Mouse (Mus musculus): ENCODE data around the gene Rbfox2. TPM values are rescaled to one million over a fixed set of nuclear protein-coding genes. Genes with fewer than 3 reads are reported as not detected.

Gene Rbfox2
- polyA plus RNA-seq, 1 experiment, result 6.1 TPM

DNA sequence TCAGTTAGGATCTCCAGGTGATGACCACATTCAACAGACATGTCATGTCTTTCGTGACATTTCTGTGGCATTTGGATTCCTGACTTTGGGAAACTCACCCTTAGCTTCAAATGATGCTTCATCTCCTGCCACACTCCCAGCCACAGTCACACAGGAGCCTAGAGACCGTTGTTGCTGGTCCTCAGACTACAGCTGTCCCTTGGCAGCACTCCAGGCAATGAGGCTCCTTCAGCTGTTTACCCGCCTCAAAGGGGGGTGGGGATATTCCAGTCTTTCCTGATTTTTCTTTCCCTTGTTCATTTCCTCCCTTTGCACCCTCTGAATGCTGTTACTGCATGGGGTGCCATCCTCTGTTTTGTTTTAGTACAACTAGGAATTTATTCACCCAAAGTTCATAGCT, 150.3 kb downstream of the Rbfox2 start:
- Histone ChIP-seq H3K4me3 (replicated peaks; ENCODE audit: control insufficient read depth, low read depth, low read length) (no peak overlapping the region), H3K27ac (ENCODE audit: control insufficient read depth, insufficient read depth, low read depth, low read length, poor library complexity) (no peak overlapping the region), H3K4me1 (ENCODE audit: control insufficient read depth, insufficient read depth, low read length) (0 out of 2 replicates have a peak, but pooled peaks cover 1% of the 10 kb centered on the region)
- WGBS, result 55% methylated on average over 3 of the region's 3 CpGs
- TF ChIP-seq POLR2A (IDR thresholded peaks at IDR 0.05; ENCODE audit: borderline replicate concordance, control insufficient read depth, low read depth, low read length) (no peak), CTCF (IDR thresholded peaks at IDR 0.05; ENCODE audit: control insufficient read depth, insufficient read depth, low read length) (no peak)

DNA sequence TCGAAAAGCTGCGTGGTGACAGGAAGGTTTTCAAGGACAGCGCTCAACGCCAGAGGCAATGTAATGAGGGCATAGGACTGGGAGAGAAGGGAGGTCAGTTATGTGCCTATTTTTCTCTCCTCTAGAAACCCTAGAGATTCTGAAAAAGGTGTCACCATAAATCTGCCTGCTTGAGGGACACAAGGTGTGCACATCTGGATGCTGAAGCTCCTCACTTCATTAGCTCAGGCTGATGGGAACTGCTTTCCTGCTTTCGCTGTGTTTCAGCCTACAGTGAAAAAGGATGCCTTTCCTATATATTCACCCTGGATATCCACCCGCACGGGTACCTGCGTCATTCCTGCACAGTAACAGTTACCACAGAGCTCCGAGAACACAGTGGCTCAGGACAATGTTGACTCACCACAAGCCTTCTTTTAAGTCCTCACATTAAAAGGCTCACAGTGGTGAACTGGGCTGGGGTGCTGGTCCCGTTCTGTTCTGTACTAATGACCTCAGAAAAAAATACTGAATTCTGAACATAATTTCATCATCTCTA, 152.5 kb downstream of the Rbfox2 start:
- WGBS, result 86% methylated on average over 10 of the region's 10 CpGs
- Histone ChIP-seq H3K27ac (ENCODE audit: control insufficient read depth, insufficient read depth, low read depth, low read length, poor library complexity) (no peak overlapping the region), H3K4me1 (ENCODE audit: control insufficient read depth, insufficient read depth, low read length) (0 out of 2 replicates have a peak, but pooled peaks cover 1% of the 10 kb centered on the region), H3K4me3 (replicated peaks; ENCODE audit: control insufficient read depth, low read depth, low read length) (no peak overlapping the region)
- TF ChIP-seq CTCF (IDR thresholded peaks at IDR 0.05; ENCODE audit: control insufficient read depth, insufficient read depth, low read length) (no peak), POLR2A (IDR thresholded peaks at IDR 0.05; ENCODE audit: borderline replicate concordance, control insufficient read depth, low read depth, low read length) (no peak)

DNA sequence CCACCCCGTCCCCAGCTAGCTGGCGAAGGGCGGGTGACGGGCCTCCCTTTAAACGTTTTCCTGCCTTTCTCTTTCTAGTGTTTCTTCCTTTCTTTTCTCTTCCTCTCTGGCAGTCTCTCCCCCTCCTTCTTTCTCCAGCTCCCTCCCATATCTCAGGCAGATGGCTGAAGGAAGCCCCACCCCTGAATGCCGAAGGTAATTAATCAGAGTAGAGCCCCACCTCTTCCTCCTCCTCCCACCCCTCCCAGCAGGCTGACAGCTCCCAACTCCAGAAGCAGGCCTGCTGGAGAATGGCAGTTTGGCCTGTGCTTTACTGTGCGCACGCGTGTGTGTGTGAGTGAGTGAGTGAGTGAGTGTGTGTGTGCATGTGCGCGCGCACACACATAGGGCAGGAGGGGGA, 153.2 kb downstream of the Rbfox2 start:
- 30% methylated on average over 12 of the region's 12 CpGs for WGBS
- H3K4me1 ChIP-seq (ENCODE audit: control insufficient read depth, insufficient read depth, low read length), result 0 out of 2 replicates have a peak, but pooled peaks cover 1% of the 10 kb centered on the region
- H3K4me3 ChIP-seq (replicated peaks; ENCODE audit: control insufficient read depth, low read depth, low read length), result no peak overlapping the region
- no peak for TF ChIP-seq CTCF (IDR thresholded peaks at IDR 0.05; ENCODE audit: control insufficient read depth, insufficient read depth, low read length)
- no peak for TF ChIP-seq POLR2A (IDR thresholded peaks at IDR 0.05; ENCODE audit: borderline replicate concordance, control insufficient read depth, low read depth, low read length)
- H3K27ac ChIP-seq (ENCODE audit: control insufficient read depth, insufficient read depth, low read depth, low read length, poor library complexity), result no peak overlapping the region

DNA sequence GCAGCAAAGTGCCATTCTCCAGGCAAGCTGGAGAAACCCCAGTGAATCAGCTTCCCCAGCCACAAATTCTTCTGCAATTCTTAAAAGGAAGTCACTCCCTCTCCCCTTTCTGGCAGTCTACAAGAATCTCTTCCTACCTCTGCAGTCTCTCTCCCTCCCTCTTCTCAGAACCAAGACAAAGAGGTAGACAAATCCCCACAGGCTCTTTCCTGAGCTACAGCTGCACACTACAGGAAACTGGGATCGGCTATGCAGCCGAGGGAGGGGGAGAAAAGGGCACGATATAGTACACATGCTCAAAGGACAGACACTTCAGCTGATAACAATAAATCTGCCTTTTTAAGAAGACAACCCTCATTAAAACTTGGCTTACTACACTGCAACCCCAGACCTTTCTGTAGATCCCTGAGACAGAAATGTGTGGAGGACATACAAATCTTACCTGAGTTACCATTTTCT, 153.7 kb downstream of the Rbfox2 start:
- 2% methylated on average over 3 of the region's 3 CpGs for WGBS
- H3K4me3 ChIP-seq (replicated peaks; ENCODE audit: control insufficient read depth, low read depth, low read length), result no peak overlapping the region
- no peak for TF ChIP-seq CTCF (IDR thresholded peaks at IDR 0.05; ENCODE audit: control insufficient read depth, insufficient read depth, low read length)
- no peak for TF ChIP-seq POLR2A (IDR thresholded peaks at IDR 0.05; ENCODE audit: borderline replicate concordance, control insufficient read depth, low read depth, low read length)
- no peak overlapping the region for H3K27ac ChIP-seq (ENCODE audit: control insufficient read depth, insufficient read depth, low read depth, low read length, poor library complexity)
- H3K4me1 ChIP-seq (ENCODE audit: control insufficient read depth, insufficient read depth, low read length), result 0 out of 2 replicates have a peak, but pooled peaks cover 1% of the 10 kb centered on the region

DNA sequence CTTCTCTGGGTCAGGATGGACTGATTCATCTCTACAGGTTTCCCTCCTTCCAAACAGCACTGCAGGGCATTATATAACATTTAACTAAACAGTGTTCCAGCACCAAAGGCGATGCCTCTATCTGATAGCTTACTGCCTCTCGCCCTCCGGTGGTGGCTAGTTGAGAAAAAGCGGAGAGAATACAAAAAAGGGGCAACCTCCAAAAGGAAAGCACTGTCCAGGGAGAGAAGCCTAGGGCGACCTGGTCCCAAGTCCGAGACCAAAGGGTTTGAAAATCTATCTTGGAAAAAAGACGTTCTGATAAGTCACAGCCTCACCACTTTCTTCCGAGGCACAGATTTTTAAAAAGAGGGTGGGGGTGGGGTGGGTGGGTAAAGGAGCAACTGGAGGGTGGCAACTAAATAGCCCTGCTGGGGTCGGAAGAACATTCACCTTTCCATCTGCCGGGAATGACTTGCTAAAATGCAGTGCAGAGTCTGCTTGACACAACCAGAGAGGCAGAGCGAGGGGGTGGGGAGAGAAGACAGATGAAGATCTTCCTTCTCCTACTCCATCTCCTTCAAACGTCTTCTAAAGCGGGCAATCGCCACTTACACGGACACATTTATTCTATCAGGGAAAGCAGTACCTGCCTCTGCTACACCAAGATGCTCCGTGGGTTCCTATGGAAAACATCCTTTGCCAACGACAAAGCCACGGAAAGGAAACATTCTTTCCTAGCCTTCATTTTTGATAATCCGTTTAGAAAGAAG, 154.3 kb downstream of the Rbfox2 start:
- Histone ChIP-seq H3K27ac (ENCODE audit: control insufficient read depth, insufficient read depth, low read depth, low read length, poor library complexity) (no peak overlapping the region), H3K4me1 (ENCODE audit: control insufficient read depth, insufficient read depth, low read length) (0 out of 2 replicates have a peak, but pooled peaks cover 1% of the 10 kb centered on the region), H3K4me3 (replicated peaks; ENCODE audit: control insufficient read depth, low read depth, low read length) (no peak overlapping the region)
- TF ChIP-seq POLR2A (IDR thresholded peaks at IDR 0.05; ENCODE audit: borderline replicate concordance, control insufficient read depth, low read depth, low read length), result no peak
- TF ChIP-seq CTCF (IDR thresholded peaks at IDR 0.05; ENCODE audit: control insufficient read depth, insufficient read depth, low read length), result no peak
- WGBS, result 3% methylated on average over 19 of the region's 19 CpGs

DNA sequence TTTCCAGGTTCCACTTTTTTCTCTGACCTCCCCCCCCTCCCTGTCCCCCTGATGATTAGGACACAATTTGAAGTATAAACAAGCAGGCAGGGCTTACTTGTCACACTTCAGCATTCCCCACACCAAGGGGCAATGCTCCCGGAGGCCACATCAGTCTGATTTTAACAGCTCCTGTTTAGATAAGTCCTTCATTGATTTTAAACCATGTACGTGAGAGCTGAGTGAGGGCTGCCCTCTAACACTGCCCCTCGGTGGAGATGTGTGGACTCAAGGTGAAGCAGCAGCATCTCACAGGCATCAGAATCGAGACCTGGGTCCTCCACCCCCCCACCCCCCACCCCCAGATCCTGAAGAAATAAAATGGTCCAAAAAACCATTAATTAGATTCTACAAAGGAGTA, 155.0 kb downstream of the Rbfox2 start:
- H3K4me3 ChIP-seq (replicated peaks; ENCODE audit: control insufficient read depth, low read depth, low read length), result no peak overlapping the region

DNA sequence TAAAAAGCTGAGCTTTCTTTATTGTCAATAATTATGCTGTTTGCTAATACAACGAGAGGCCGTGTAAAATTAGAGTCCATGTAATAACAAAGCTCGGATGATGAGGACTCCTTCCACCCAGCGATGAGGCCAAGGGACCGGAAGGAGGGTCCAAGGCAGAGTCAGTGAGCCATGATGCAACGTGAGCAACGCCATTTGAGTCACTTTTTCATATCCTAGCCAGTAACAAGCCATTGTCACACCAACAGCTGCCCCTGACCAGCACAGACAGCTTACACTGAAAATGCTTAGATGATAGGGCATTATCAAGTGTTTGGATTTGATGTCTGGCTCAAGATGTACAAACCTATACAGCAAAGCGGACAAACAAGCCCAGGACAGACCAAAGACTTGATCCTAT, 155.6 kb downstream of the Rbfox2 start:
- WGBS, result 76% methylated on average over 8 of the region's 8 CpGs
- no peak overlapping the region for H3K27ac ChIP-seq (ENCODE audit: control insufficient read depth, insufficient read depth, low read depth, low read length, poor library complexity)

More for the DNA sequence above, 155.0 kb downstream of the Rbfox2 start:
- 47% methylated on average over 4 of the region's 4 CpGs for WGBS
- TF ChIP-seq POLR2A (IDR thresholded peaks at IDR 0.05; ENCODE audit: borderline replicate concordance, control insufficient read depth, low read depth, low read length) (no peak), CTCF (IDR thresholded peaks at IDR 0.05; ENCODE audit: control insufficient read depth, insufficient read depth, low read length) (no peak)
- no peak overlapping the region for H3K27ac ChIP-seq (ENCODE audit: control insufficient read depth, insufficient read depth, low read depth, low read length, poor library complexity)
- 0 out of 2 replicates have a peak, but pooled peaks cover 1% of the 10 kb centered on the region for H3K4me1 ChIP-seq (ENCODE audit: control insufficient read depth, insufficient read depth, low read length)

DNA sequence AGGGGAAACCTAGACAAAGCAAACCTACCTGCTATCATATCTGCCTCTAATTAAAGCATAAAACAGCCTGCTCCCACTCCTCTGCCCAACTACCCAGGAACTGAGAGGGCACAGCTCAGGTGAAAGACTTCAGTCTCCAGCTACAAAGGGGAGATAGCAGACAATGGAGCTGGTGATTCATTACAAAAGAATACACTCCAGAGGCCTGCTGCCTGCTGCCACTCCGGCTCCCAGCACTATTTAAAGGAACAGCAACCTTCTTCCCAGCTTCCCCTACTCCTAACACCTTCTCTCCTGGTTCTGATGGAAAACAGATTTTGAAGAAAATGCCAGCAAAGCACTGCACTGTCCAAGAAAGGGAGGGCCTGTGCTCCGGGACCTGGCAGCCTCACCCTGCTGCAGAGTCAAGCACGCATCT, 156.4 kb downstream of the Rbfox2 start:
- H3K4me3 ChIP-seq (replicated peaks; ENCODE audit: control insufficient read depth, low read depth, low read length), result no peak overlapping the region
- 77% methylated on average over 3 of the region's 3 CpGs for WGBS
- 0 out of 2 replicates have a peak, but pooled peaks cover 1% of the 10 kb centered on the region for H3K4me1 ChIP-seq (ENCODE audit: control insufficient read depth, insufficient read depth, low read length)
- TF ChIP-seq POLR2A (IDR thresholded peaks at IDR 0.05; ENCODE audit: borderline replicate concordance, control insufficient read depth, low read depth, low read length) (no peak), CTCF (IDR thresholded peaks at IDR 0.05; ENCODE audit: control insufficient read depth, insufficient read depth, low read length) (no peak)
- H3K27ac ChIP-seq (ENCODE audit: control insufficient read depth, insufficient read depth, low read depth, low read length, poor library complexity), result no peak overlapping the region

More for the DNA sequence above, 155.6 kb downstream of the Rbfox2 start:
- Histone ChIP-seq H3K4me1 (ENCODE audit: control insufficient read depth, insufficient read depth, low read length) (0 out of 2 replicates have a peak, but pooled peaks cover 1% of the 10 kb centered on the region), H3K4me3 (replicated peaks; ENCODE audit: control insufficient read depth, low read depth, low read length) (no peak overlapping the region)
- TF ChIP-seq CTCF (IDR thresholded peaks at IDR 0.05; ENCODE audit: control insufficient read depth, insufficient read depth, low read length), result no peak

All from bone marrow, adult 2 months (tissue).